Mouse (Mus musculus) retina, postnatal 7 days (tissue): ENCODE results near the gene Ppp1r1b.

Source experiments
- DNase-seq: peaks from one replicate; pipeline ENCODE4 v3.0.0-alpha.2; 2012; ENCODE audit warnings: low read depth, low spot score

The Ppp1r1b gene

GRCm38 (mm10) chr11:98328371-98329069, 19.7 kb upstream of the Ppp1r1b start:
- DNase-seq, result no peak

GRCm38 (mm10) chr11:98329081-98329959, 18.9 kb upstream of the Ppp1r1b start, which contains the start of gene Neurod2:
Gene Neurod2, minus strand, starts transcription at chr11:98329648.
- no peak for DNase-seq

GRCm38 (mm10) chr11:98329960-98330744, 18.1 kb upstream of the Ppp1r1b start:
- DNase-seq, result no peak

GRCm38 (mm10) chr11:98330745-98331204, 17.4 kb upstream of the Ppp1r1b start:
- no peak for DNase-seq

- no peak for DNase-seq
Measured at GRCm38 (mm10) chr11:98331401-98331800, 16.8 kb upstream of the Ppp1r1b start.

- DNase-seq, result no peak
Measured at GRCm38 (mm10) chr11:98332186-98332585, 16.0 kb upstream of the Ppp1r1b start.

- DNase-seq, result no peak
Measured at GRCm38 (mm10) chr11:98332841-98333240, 15.4 kb upstream of the Ppp1r1b start.

- DNase-seq, result no peak
Measured at GRCm38 (mm10) chr11:98333263-98333696, 14.9 kb upstream of the Ppp1r1b start.

- no peak for DNase-seq
Measured at GRCm38 (mm10) chr11:98333981-98334741, 14.0 kb upstream of the Ppp1r1b start.

- no peak for DNase-seq
Measured at GRCm38 (mm10) chr11:98335250-98335649, 13.0 kb upstream of the Ppp1r1b start.

- DNase-seq, result no peak
Measured at GRCm38 (mm10) chr11:98336245-98337107, 11.7 kb upstream of the Ppp1r1b start.

- no peak for DNase-seq
Measured at GRCm38 (mm10) chr11:98338507-98338961, 9.7 kb upstream of the Ppp1r1b start.

- no peak for DNase-seq
Measured at GRCm38 (mm10) chr11:98339071-98339501, 9.1 kb upstream of the Ppp1r1b start.

- DNase-seq, result no peak
Measured at GRCm38 (mm10) chr11:98339679-98340287, 8.4 kb upstream of the Ppp1r1b start.

GRCm38 (mm10) chr11:98340597-98340996, 7.6 kb upstream of the Ppp1r1b start:
- no peak for DNase-seq

- DNase-seq, result no peak
Measured at GRCm38 (mm10) chr11:98341174-98341573, 7.0 kb upstream of the Ppp1r1b start.

- DNase-seq, result peak; percentile 87
Measured at GRCm38 (mm10) chr11:98342000-98342945, 5.9 kb upstream of the Ppp1r1b start.

- no peak for DNase-seq
Measured at GRCm38 (mm10) chr11:98345253-98345652, 3.0 kb upstream of the Ppp1r1b start.
